Mouse (Mus musculus) gastrocnemius, adult 18-20 months (tissue): Measurements from ENCODE around the gene 1700092M07Rik. TPM values are rescaled to one million over a fixed set of nuclear protein-coding genes. Genes with fewer than 3 reads are reported as not detected.

ENCODE experiments used
- DNase-seq: peaks from one replicate; pipeline ENCODE4 v3.0.0; 2021; ENCODE audit warnings: low spot score
- microRNA-seq: library from miRNA; unstranded; fragments of <30 nt; microRNA quantifications from one replicate; pipeline ENCODE4 v1.2.0, GENCODE M21; 2021
- total RNA-seq, 2 experiments: library from RNA; stranded (reverse); gene quantifications; 2 replicates each; pipeline ENCODE4 v1.2.3; 2021

The 1700092M07Rik gene
- total RNA-seq, 2 experiments from 2014 or later, result 1.0 TPM; not detected in 1

DNA sequence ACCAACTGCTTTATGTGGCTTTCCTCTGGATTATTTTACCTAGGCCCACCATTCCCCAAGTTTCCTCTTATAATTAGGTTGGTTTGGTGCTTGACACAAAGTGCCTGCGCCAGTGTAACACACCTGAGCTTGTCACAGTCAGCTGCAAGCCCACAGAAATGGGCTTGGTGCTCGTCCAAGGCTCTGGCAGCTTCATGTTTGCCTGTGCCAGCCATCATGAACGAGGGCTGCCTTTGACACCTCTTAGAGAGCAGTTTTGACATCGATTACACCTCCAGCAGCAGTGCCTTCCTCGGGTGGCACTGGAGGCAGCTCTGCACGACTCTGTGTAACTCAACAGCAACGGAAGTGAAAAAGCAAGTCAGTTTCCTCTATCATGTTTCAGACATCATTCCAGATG is 49.7 kb downstream of the 1700092M07Rik start:
- DNase-seq, result no peak

Small RNA genes lying within 50 kb of the gene (microRNA-seq; reads per million reads assigned to microRNA genes)
- gene Mir6992, result not detected

Other genes starting within 250 kb of the 1700092M07Rik start
- not detected for gene Slc22a8, start 149.5 kb upstream of the 1700092M07Rik start, total RNA-seq
- not detected for gene Slc22a6, start 122.7 kb upstream of the 1700092M07Rik start, total RNA-seq
- gene Chrm1, start 76.9 kb upstream of the 1700092M07Rik start, total RNA-seq, result not detected
- 10 to 100 TPM; 30.2 to 37.3 TPM for gene Slc3a2, start 17.3 kb upstream of the 1700092M07Rik start, total RNA-seq
- gene Wdr74, start 4.9 kb upstream of the 1700092M07Rik start, total RNA-seq, result 10 to 100 TPM; 16.4 to 16.9 TPM
- gene Stx5a, start 695 bp downstream of the 1700092M07Rik start, total RNA-seq, result 10 to 100 TPM; 16.0 to 16.6 TPM
- gene Nxf1, start 16.4 kb downstream of the 1700092M07Rik start, total RNA-seq, result 10 to 100 TPM; 27.5 to 31.3 TPM
- 10 to 100 TPM; 91.0 to 99.3 TPM for gene Tmem223, start 30.3 kb downstream of the 1700092M07Rik start, total RNA-seq
- gene Tmem179b, start 33.7 kb downstream of the 1700092M07Rik start, total RNA-seq, result 1 to 10 TPM; 7.3 to 8.6 TPM
- 1 to 10 TPM; 5.0 to 5.1 TPM for gene Taf6l, start 45.7 kb downstream of the 1700092M07Rik start, total RNA-seq
- gene Polr2g, start 57.9 kb downstream of the 1700092M07Rik start, total RNA-seq, result 10 to 100 TPM; 37.7 to 38.3 TPM
- 1 to 10 TPM in 1 of 2 experiments, under 1 TPM in 1; 0.76 to 1.1 TPM for gene Zbtb3, start 61.8 kb downstream of the 1700092M07Rik start, total RNA-seq
- 10 to 100 TPM; 11.1 to 13.6 TPM for gene Ttc9c, start 78.6 kb downstream of the 1700092M07Rik start, total RNA-seq
- gene Hnrnpul2, start 79.3 kb downstream of the 1700092M07Rik start, total RNA-seq, result 10 to 100 TPM; 41.2 to 44.3 TPM
- 1 to 10 TPM; 2.5 to 4.2 TPM for gene AC129217.1, start 89.1 kb downstream of the 1700092M07Rik start, total RNA-seq
- 10 to 100 TPM; 16.4 to 16.6 TPM for gene Bscl2, start 96.7 kb downstream of the 1700092M07Rik start, total RNA-seq
- not detected for gene Gng3, start 98.5 kb downstream of the 1700092M07Rik start, total RNA-seq
- 1 to 10 TPM; 5.6 to 8.8 TPM for gene Lrrn4cl, start 110.0 kb downstream of the 1700092M07Rik start, total RNA-seq
- 100 to 1,000 TPM; 204 to 206 TPM for gene Ubxn1, start 130.8 kb downstream of the 1700092M07Rik start, total RNA-seq
- gene Uqcc3, start 140.2 kb downstream of the 1700092M07Rik start, total RNA-seq, result 10 to 100 TPM; 57.2 to 63.9 TPM
- 1 to 10 TPM; 2.9 to 5.3 TPM for gene Lbhd1, start 143.0 kb downstream of the 1700092M07Rik start, total RNA-seq
- not detected for gene Gm49403, start 143.2 kb downstream of the 1700092M07Rik start, total RNA-seq
- 10 to 100 TPM; 14.5 to 15.4 TPM for gene 1810009A15Rik, start 148.1 kb downstream of the 1700092M07Rik start, total RNA-seq
- 1 to 10 TPM; 1.2 to 2.3 TPM for gene Gm49416, start 148.2 kb downstream of the 1700092M07Rik start, total RNA-seq
- gene Ints5, start 152.3 kb downstream of the 1700092M07Rik start, total RNA-seq, result 1 to 10 TPM; 9.2 to 9.9 TPM
- gene Ganab, start 157.4 kb downstream of the 1700092M07Rik start, total RNA-seq, result 10 to 100 TPM; 19.5 to 20.8 TPM
- gene B3gat3, start 179.7 kb downstream of the 1700092M07Rik start, total RNA-seq, result 10 to 100 TPM; 32.1 to 37.9 TPM
- 1 to 10 TPM; 7.8 TPM for gene Rom1, start 188.6 kb downstream of the 1700092M07Rik start, total RNA-seq
- 1 to 10 TPM; 3.1 to 4.5 TPM for gene Eml3, start 188.8 kb downstream of the 1700092M07Rik start, total RNA-seq
- gene Mta2, start 201.2 kb downstream of the 1700092M07Rik start, total RNA-seq, result 10 to 100 TPM; 21.6 to 24.2 TPM
- gene Tut1, start 213.1 kb downstream of the 1700092M07Rik start, total RNA-seq, result 1 to 10 TPM; 7.6 to 8.2 TPM
- gene Eef1g, start 226.3 kb downstream of the 1700092M07Rik start, total RNA-seq, result 100 to 1,000 TPM; 452 to 469 TPM
- 100 to 1,000 TPM; 199 to 202 TPM for gene Ahnak, start 248.6 kb downstream of the 1700092M07Rik start, total RNA-seq